Mouse (Mus musculus) urinary bladder, postnatal 36 days (tissue): ENCODE data around the gene Fanci.

Experiments used
- DNase-seq, 2 experiments: peaks; one replicate each; pipeline ENCODE4 v3.0.0; 2022; ENCODE audit warnings: low spot score in 2 of 2, mixed read lengths in 1 of 2

Fanci gene

GRCm38 (mm10) chr7:79391883-79392649 is at the start of gene Fanci:
Fanci (plus strand) TSS chr7:79391929.
- DNase-seq: peak; percentile 92 to 93

GRCm38 (mm10) chr7:79345902-79346301 is 45.8 kb upstream of the Fanci start:
- DNase-seq: peak; percentile 30 to 45

GRCm38 (mm10) chr7:79346555-79347075 is 45.1 kb upstream of the Fanci start:
- no peak for DNase-seq

GRCm38 (mm10) chr7:79347108-79347813 is 44.5 kb upstream of the Fanci start:
- DNase-seq: no peak

GRCm38 (mm10) chr7:79348816-79349215 is 42.9 kb upstream of the Fanci start:
- no peak for DNase-seq

- peak; percentile 54 to 70 for DNase-seq
Observed at GRCm38 (mm10) chr7:79349738-79350386, 41.9 kb upstream of the Fanci start.

GRCm38 (mm10) chr7:79358350-79359182 is 33.2 kb upstream of the Fanci start:
- DNase-seq: no peak

- DNase-seq: no peak
Observed at GRCm38 (mm10) chr7:79359183-79359435, 32.6 kb upstream of the Fanci start.

- no peak for DNase-seq
Observed at GRCm38 (mm10) chr7:79360056-79360455, 31.7 kb upstream of the Fanci start.

GRCm38 (mm10) chr7:79362208-79362607 is 29.5 kb upstream of the Fanci start:
- DNase-seq: no peak

- no peak for DNase-seq
Observed at GRCm38 (mm10) chr7:79362830-79363229, 28.9 kb upstream of the Fanci start.

- DNase-seq: no peak
Observed at GRCm38 (mm10) chr7:79363370-79364043, 28.2 kb upstream of the Fanci start.

- no peak for DNase-seq
Observed at GRCm38 (mm10) chr7:79368664-79369063, 23.1 kb upstream of the Fanci start.

- DNase-seq: no peak
Observed at GRCm38 (mm10) chr7:79369416-79369815, 22.3 kb upstream of the Fanci start.

- peak; percentile 58 to 68 for DNase-seq
Observed at GRCm38 (mm10) chr7:79371321-79371879, 20.3 kb upstream of the Fanci start.

GRCm38 (mm10) chr7:79374017-79374416 is 17.7 kb upstream of the Fanci start:
- no peak for DNase-seq

GRCm38 (mm10) chr7:79375594-79375993 is 16.1 kb upstream of the Fanci start:
- no peak for DNase-seq

- DNase-seq: no peak
Observed at GRCm38 (mm10) chr7:79376516-79377275, 15.0 kb upstream of the Fanci start.

- no peak for DNase-seq
Observed at GRCm38 (mm10) chr7:79386422-79387133, 5.2 kb upstream of the Fanci start, which contains the start of gene Rlbp1. Rlbp1 (minus strand) TSS chr7:79387048.
